Mouse (Mus musculus) embryonic facial prominence, embryonic 15.5 days (tissue): ENCODE measurements around the gene H2afy. TPM values are rescaled to one million over a fixed set of nuclear protein-coding genes. Genes with fewer than 3 reads are reported as not detected.

Experiments
- ATAC-seq: fragments of 200-750 bp; cut with Nextera tagmentation; 2 replicates; pipeline ENCODE4 v1.8.0; 2017; ENCODE audit warnings: low read depth, moderate TSS enrichment; ENCODE audit not compliant: insufficient number of reproducible peaks, low FRiP score, low TSS enrichment
- H3K27ac ChIP-seq: fragments of 300-500 bp; sonication (generic); replicated peaks from 2 replicates; pipeline ENCODE4 v1.5.1; 2015; ENCODE audit warnings: mild to moderate bottlenecking, inconsistent platforms
- H3K27me3 ChIP-seq: fragments of 300-500 bp; sonication (generic); 2 replicates; pipeline ENCODE4 v1.6.1; 2015; ENCODE audit warnings: inconsistent platforms
- H3K36me3 ChIP-seq: fragments of 300-500 bp; sonication (generic); 2 replicates; pipeline ENCODE4 v1.6.1; 2015; ENCODE audit warnings: mild to moderate bottlenecking, inconsistent platforms
- H3K4me1 ChIP-seq: fragments of 300-500 bp; sonication (generic); 2 replicates; pipeline ENCODE4 v1.6.1; 2015; ENCODE audit warnings: inconsistent platforms
- H3K4me2 ChIP-seq: fragments of 300-500 bp; sonication (generic); replicated peaks from 2 replicates; pipeline ENCODE4 v1.6.1; 2015; ENCODE audit warnings: mild to moderate bottlenecking, inconsistent platforms
- H3K4me3 ChIP-seq: fragments of 300-500 bp; sonication (generic); replicated peaks from 2 replicates; pipeline ENCODE4 v1.5.1; 2015; ENCODE audit warnings: mild to moderate bottlenecking, inconsistent platforms
- H3K9ac ChIP-seq: fragments of 300-500 bp; sonication (generic); 2 replicates; pipeline ENCODE4 v1.6.1; 2015; ENCODE audit warnings: inconsistent platforms
- H3K9me3 ChIP-seq: fragments of 300-500 bp; sonication (generic); replicated peaks from 2 replicates; pipeline ENCODE4 v1.6.1; 2016; ENCODE audit warnings: inconsistent platforms
- WGBS: fragments of 180-500 bp; shearing (Covaris S2); methylation state at CpG from one replicate; pipeline ENCODE4 v1.1.7; 2015; 5-methylcytosine and 5-hydroxymethylcytosine counted together
- polyA plus RNA-seq: library from polyadenylated mRNA; unstranded; fragments of >200 nt; fragmentation: Nextera tagmentation; extraction: Ambion mirVana; gene quantifications from 2 replicates; pipeline ENCODE4 v1.2.1, GENCODE M21; 2015

The H2afy gene
- polyA plus RNA-seq, 1 experiment from 2014 or later = 292 TPM

- WGBS = 53% methylated on average over 3 of the region's 3 CpGs
- Histone ChIP-seq H3K9ac (no peak overlapping the region), H3K9me3 (no peaks in the 10 kb centered on the region), H3K4me1 (peaks cover 43% of the 10 kb centered on the region), H3K4me3 (no peak overlapping the region), H3K36me3 (no peaks in the 10 kb centered on the region), H3K4me2 (no peak overlapping the region), H3K27ac (peak overlapping the region; percentile 72), H3K27me3 (no peaks in the 10 kb centered on the region)
- no peak for ATAC-seq
Measured at GRCm38 (mm10) chr13:56164372-56164771, 28.2 kb upstream of the H2afy start.

GRCm38 (mm10) chr13:56163751-56164150, 27.6 kb upstream of the H2afy start:
- H3K27ac ChIP-seq = peak overlapping the region; percentile 72; the same call in 1 of the 2 replicates
- peaks cover 48% of the 10 kb centered on the region for H3K4me1 ChIP-seq
- no peak overlapping the region for H3K9ac ChIP-seq
- peak; percentile 48 for ATAC-seq
- no peak overlapping the region for H3K4me2 ChIP-seq
- H3K36me3 ChIP-seq = no peaks in the 10 kb centered on the region
- WGBS = 38% methylated on average over 6 of the region's 6 CpGs
- no peaks in the 10 kb centered on the region for H3K9me3 ChIP-seq
- no peak overlapping the region for H3K4me3 ChIP-seq
- no peaks in the 10 kb centered on the region for H3K27me3 ChIP-seq

- Histone ChIP-seq H3K36me3 (no peaks in the 10 kb centered on the region), H3K27me3 (no peaks in the 10 kb centered on the region), H3K4me1 (peaks cover 42% of the 10 kb centered on the region), H3K4me2 (no peak overlapping the region), H3K27ac (no peak overlapping the region), H3K4me3 (no peak overlapping the region), H3K9me3 (no peaks in the 10 kb centered on the region), H3K9ac (no peak overlapping the region)
- WGBS = 80% methylated on average over 6 of the region's 6 CpGs
- no peak for ATAC-seq
Measured at GRCm38 (mm10) chr13:56162859-56163258, 26.7 kb upstream of the H2afy start.

- Histone ChIP-seq H3K27ac (no peak overlapping the region), H3K4me2 (no peak overlapping the region), H3K9me3 (no peaks in the 10 kb centered on the region), H3K27me3 (no peaks in the 10 kb centered on the region), H3K9ac (no peak overlapping the region), H3K4me1 (peaks cover 43% of the 10 kb centered on the region), H3K4me3 (no peak overlapping the region), H3K36me3 (no peaks in the 10 kb centered on the region)
- WGBS = 15% methylated on average over 17 of the region's 17 CpGs
- no peak for ATAC-seq
Measured at GRCm38 (mm10) chr13:56159614-56160363, 23.6 kb upstream of the H2afy start.

- H3K4me1 ChIP-seq = peaks cover 36% of the 10 kb centered on the region
- H3K27ac ChIP-seq = no peak overlapping the region
- H3K9me3 ChIP-seq = no peaks in the 10 kb centered on the region
- 43% methylated on average over 14 of the region's 14 CpGs for WGBS
- no peak overlapping the region for H3K9ac ChIP-seq
- H3K4me3 ChIP-seq = no peak overlapping the region
- H3K4me2 ChIP-seq = no peak overlapping the region
- H3K36me3 ChIP-seq = no peaks in the 10 kb centered on the region
- no peak for ATAC-seq
- no peaks in the 10 kb centered on the region for H3K27me3 ChIP-seq
Measured at GRCm38 (mm10) chr13:56159016-56159601, 22.9 kb upstream of the H2afy start.

GRCm38 (mm10) chr13:56155671-56156070, 19.5 kb upstream of the H2afy start:
- 0 out of 2 replicates have a peak overlapping the region, but pooled peaks have one; percentile 58 for H3K27ac ChIP-seq
- H3K4me1 ChIP-seq = peaks cover 32% of the 10 kb centered on the region
- no peak for ATAC-seq
- no peak overlapping the region for H3K4me3 ChIP-seq
- H3K9me3 ChIP-seq = no peaks in the 10 kb centered on the region
- no peak overlapping the region for H3K9ac ChIP-seq
- H3K4me2 ChIP-seq = no peak overlapping the region
- WGBS = 56% methylated on average over 7 of the region's 7 CpGs
- H3K27me3 ChIP-seq = no peaks in the 10 kb centered on the region
- no peaks in the 10 kb centered on the region for H3K36me3 ChIP-seq

- ATAC-seq = no peak
- H3K27ac ChIP-seq = peak overlapping the region; percentile 58
- H3K4me2 ChIP-seq = no peak overlapping the region
- H3K4me1 ChIP-seq = peaks cover 31% of the 10 kb centered on the region
- no peaks in the 10 kb centered on the region for H3K9me3 ChIP-seq
- no peak overlapping the region for H3K4me3 ChIP-seq
- 41% methylated on average over 5 of the region's 5 CpGs for WGBS
- H3K36me3 ChIP-seq = no peaks in the 10 kb centered on the region
- H3K27me3 ChIP-seq = no peaks in the 10 kb centered on the region
- H3K9ac ChIP-seq = no peak overlapping the region
Measured at GRCm38 (mm10) chr13:56155048-56155447, 18.9 kb upstream of the H2afy start.

- WGBS = 56% methylated on average over 7 of the region's 7 CpGs
- Histone ChIP-seq H3K27ac (no peak overlapping the region), H3K27me3 (no peaks in the 10 kb centered on the region), H3K4me1 (peaks cover 19% of the 10 kb centered on the region), H3K9ac (no peak overlapping the region), H3K4me2 (no peak overlapping the region), H3K36me3 (no peaks in the 10 kb centered on the region), H3K9me3 (no peaks in the 10 kb centered on the region), H3K4me3 (no peak overlapping the region)
- ATAC-seq = no peak
Measured at GRCm38 (mm10) chr13:56152773-56153460, 16.8 kb upstream of the H2afy start.

- ATAC-seq = 0 out of 2 replicates have a peak, but pooled peaks have one; percentile 67
- peaks cover 19% of the 10 kb centered on the region for H3K4me1 ChIP-seq
- no peak overlapping the region for H3K27ac ChIP-seq
- WGBS = 34% methylated on average over 22 of the region's 22 CpGs
- H3K9ac ChIP-seq = no peak overlapping the region
- H3K36me3 ChIP-seq = no peaks in the 10 kb centered on the region
- no peaks in the 10 kb centered on the region for H3K9me3 ChIP-seq
- no peaks in the 10 kb centered on the region for H3K27me3 ChIP-seq
- H3K4me3 ChIP-seq = peak overlapping the region; percentile 19; the same call in 1 of the 2 replicates
- peak overlapping the region; percentile 38 for H3K4me2 ChIP-seq
Measured at GRCm38 (mm10) chr13:56151404-56152226, 15.5 kb upstream of the H2afy start.

GRCm38 (mm10) chr13:56145523-56145922, 9.4 kb upstream of the H2afy start:
- no peak overlapping the region for H3K27ac ChIP-seq
- H3K9ac ChIP-seq = no peak overlapping the region
- H3K4me2 ChIP-seq = no peak overlapping the region
- H3K4me1 ChIP-seq = no peaks in the 10 kb centered on the region
- no peaks in the 10 kb centered on the region for H3K9me3 ChIP-seq
- H3K4me3 ChIP-seq = no peak overlapping the region
- no peak for ATAC-seq
- 45% methylated on average over 3 of the region's 3 CpGs for WGBS
- H3K27me3 ChIP-seq = no peaks in the 10 kb centered on the region
- no peaks in the 10 kb centered on the region for H3K36me3 ChIP-seq

GRCm38 (mm10) chr13:56144021-56144420, 7.9 kb upstream of the H2afy start:
- Histone ChIP-seq H3K4me2 (no peak overlapping the region), H3K4me1 (no peaks in the 10 kb centered on the region), H3K36me3 (no peaks in the 10 kb centered on the region), H3K27me3 (no peaks in the 10 kb centered on the region), H3K9ac (no peak overlapping the region), H3K4me3 (no peak overlapping the region), H3K9me3 (no peaks in the 10 kb centered on the region), H3K27ac (no peak overlapping the region)
- 57% methylated on average over 2 of the region's 2 CpGs for WGBS
- ATAC-seq = no peak
